Mouse (Mus musculus): ENCODE measurements around the gene Mmp27. TPM values are rescaled to one million over a fixed set of nuclear protein-coding genes. Genes with fewer than 3 reads are reported as not detected.

The Mmp27 gene
- polyA plus RNA-seq, 2 experiments: 0.05 to 0.12 TPM

GRCm38 (mm10) chr9:7627931-7628330, 56.7 kb downstream of the Mmp27 start, which contains the start of gene Mmp20:
Mmp20 (plus strand) TSS chr9:7628231.
- no peak within 1 kb of the TSS for H3K9ac ChIP-seq (ENCODE audit: low read depth, low read length, severe bottlenecking)
- no peaks in the 10 kb centered on the region for H3K4me1 ChIP-seq (ENCODE audit: control insufficient read depth, insufficient read depth, low read length)
- ATAC-seq (ENCODE audit: low FRiP score, low read depth) (no peak), DNase-seq (ENCODE audit: low spot score) (no peak)
- no peak within 1 kb of the TSS for H3K4me3 ChIP-seq (replicated peaks; ENCODE audit: low read length)
- no peak for TF ChIP-seq POLR2A (IDR thresholded peaks at IDR 0.05; ENCODE audit: borderline replicate concordance, extremely low read depth, insufficient read depth, insufficient read length)
- H3K27ac ChIP-seq (replicated peaks; ENCODE audit: low read depth, low read length): no peak within 1 kb of the TSS
- H3K4me2 ChIP-seq (replicated peaks; ENCODE audit: low read depth, low read length, severe bottlenecking): no peak within 1 kb of the TSS
- H3K9me3 ChIP-seq (ENCODE audit: control insufficient read depth, low read length): no peaks in the 10 kb centered on the region
- no peaks in the 10 kb centered on the region for H3K27me3 ChIP-seq (ENCODE audit: control insufficient read depth, insufficient read depth, low read length)
- no peaks in the 10 kb centered on the region for H3K36me3 ChIP-seq (ENCODE audit: control insufficient read depth, insufficient read depth, low read length)

Other genes starting within 250 kb of the Mmp27 start
- 0.04 TPM in 1 of 2 replicates, not detected in the other for gene Mmp12, start 227.0 kb upstream of the Mmp27 start, polyA plus RNA-seq (2012; rRNA removed)
- gene Mmp12, start 227.0 kb upstream of the Mmp27 start, polyA plus RNA-seq (2014; fragmentation: Nextera tagmentation; extraction: Ambion mirVana): not detected in 2 replicates
- not detected in 2 replicates for gene Mmp1b, start 183.3 kb upstream of the Mmp27 start, polyA plus RNA-seq (2012; rRNA removed)
- gene Mmp1b, start 183.3 kb upstream of the Mmp27 start, polyA plus RNA-seq (2014; fragmentation: Nextera tagmentation; extraction: Ambion mirVana): not detected in 2 replicates
- gene Mmp3, start 125.6 kb upstream of the Mmp27 start, polyA plus RNA-seq (2012; rRNA removed): 0.06 and 0.16 TPM in 2 replicates
- gene Mmp3, start 125.6 kb upstream of the Mmp27 start, polyA plus RNA-seq (2014; fragmentation: Nextera tagmentation; extraction: Ambion mirVana): 0.10 and 0.21 TPM in 2 replicates
- gene Mmp10, start 69.0 kb upstream of the Mmp27 start, polyA plus RNA-seq (2012; rRNA removed): 0.04 TPM in 2 replicates
- gene Mmp10, start 69.0 kb upstream of the Mmp27 start, polyA plus RNA-seq (2014; fragmentation: Nextera tagmentation; extraction: Ambion mirVana): not detected in 2 replicates
- gene Mmp8, start 12.9 kb upstream of the Mmp27 start, polyA plus RNA-seq (2012; rRNA removed): 0.19 and 0.35 TPM in 2 replicates
- gene Mmp8, start 12.9 kb upstream of the Mmp27 start, polyA plus RNA-seq (2014; fragmentation: Nextera tagmentation; extraction: Ambion mirVana): 0.15 and 0.51 TPM in 2 replicates
- gene Mmp20, start 56.8 kb downstream of the Mmp27 start, polyA plus RNA-seq (2012; rRNA removed): not detected in 2 replicates
- gene Mmp20, start 56.8 kb downstream of the Mmp27 start, polyA plus RNA-seq (2014; fragmentation: Nextera tagmentation; extraction: Ambion mirVana): 0.08 TPM in 1 of 2 replicates, not detected in the other
- not detected in 2 replicates for gene Mmp7, start 120.7 kb downstream of the Mmp27 start, polyA plus RNA-seq (2012; rRNA removed)
- gene Mmp7, start 120.7 kb downstream of the Mmp27 start, polyA plus RNA-seq (2014; fragmentation: Nextera tagmentation; extraction: Ambion mirVana): not detected in 2 replicates
- 67.0 and 68.8 TPM in 2 replicates for gene Tmem123, start 192.6 kb downstream of the Mmp27 start, polyA plus RNA-seq (2012; rRNA removed)
- 122 and 133 TPM in 2 replicates for gene Tmem123, start 192.6 kb downstream of the Mmp27 start, polyA plus RNA-seq (2014; fragmentation: Nextera tagmentation; extraction: Ambion mirVana)

Measured in limb, embryonic 14.5 days (tissue).